Mouse (Mus musculus) embryonic facial prominence, embryonic 11.5 days (tissue): Measurements from ENCODE around the gene Nodal. TPM values are rescaled to one million over a fixed set of nuclear protein-coding genes. Genes with fewer than 3 reads are reported as not detected.
A peak's percentile ranks its signal among the peaks of the same experiment; 100 is the strongest.

Experiments used
- ATAC-seq: fragments of 200-750 bp; cut with Nextera tagmentation; replicated peaks from 2 replicates; pipeline ENCODE4 v1.8.0; 2017; ENCODE audit warnings: low read depth; ENCODE audit not compliant: insufficient number of reproducible peaks, low FRiP score, low TSS enrichment
- DNase-seq: peaks from one replicate; pipeline ENCODE4 v3.0.0-alpha.2; 2015; ENCODE audit warnings: low spot score
- H3K27ac ChIP-seq: fragments of 300-500 bp; sonication (generic); replicated peaks from 2 replicates; pipeline ENCODE4 v1.5.1; 2014; ENCODE audit warnings: mild to moderate bottlenecking, low read depth, low read length, control low read depth
- H3K27me3 ChIP-seq: fragments of 300-500 bp; sonication (generic); 2 replicates; pipeline ENCODE4 v1.6.1; 2014; ENCODE audit warnings: mild to moderate bottlenecking, low read length, moderate library complexity, mixed read lengths; ENCODE audit not compliant: control insufficient read depth, insufficient read depth
- H3K36me3 ChIP-seq: fragments of 300-500 bp; sonication (generic); replicated peaks from 2 replicates; pipeline ENCODE4 v1.6.1; 2014; ENCODE audit warnings: low read depth, mild to moderate bottlenecking, low read length, moderate library complexity, mixed read lengths; ENCODE audit not compliant: control insufficient read depth, insufficient read depth
- H3K4me1 ChIP-seq: fragments of 300-500 bp; sonication (generic); 2 replicates; pipeline ENCODE4 v1.6.1; 2014; ENCODE audit warnings: low read length, mixed read lengths; ENCODE audit not compliant: control insufficient read depth, insufficient read depth
- H3K4me2 ChIP-seq: fragments of 300-500 bp; sonication (generic); 2 replicates; pipeline ENCODE4 v1.6.1; 2014; ENCODE audit warnings: low read depth, mild to moderate bottlenecking, control low read depth, low read length, moderate library complexity
- H3K4me3 ChIP-seq: fragments of 300-500 bp; sonication (generic); 2 replicates; pipeline ENCODE4 v1.5.1; 2014; ENCODE audit warnings: low read depth, low read length, control low read depth
- H3K9ac ChIP-seq: fragments of 300-500 bp; sonication (generic); replicated peaks from 2 replicates; pipeline ENCODE4 v1.6.1; 2014; ENCODE audit warnings: mild to moderate bottlenecking, control low read depth, low read length
- H3K9me3 ChIP-seq: fragments of 300-500 bp; sonication (generic); replicated peaks from 2 replicates; pipeline ENCODE4 v1.6.1; 2016; ENCODE audit warnings: mild to moderate bottlenecking, low read length, inconsistent platforms, mixed read lengths; ENCODE audit not compliant: control insufficient read depth
- WGBS: fragments of 180-500 bp; shearing (Covaris S2); extraction: QIAGEN DNeasy Blood & Tissue Kit; methylation state at CpG from one replicate; pipeline ENCODE4 v1.1.7; 2014; 5-methylcytosine and 5-hydroxymethylcytosine counted together
- polyA plus RNA-seq: library from polyadenylated mRNA; unstranded; fragments of >200 nt; fragmentation: Nextera tagmentation; extraction: Ambion mirVana; gene quantifications from 2 replicates; pipeline ENCODE4 v1.2.1, GENCODE M21; 2014

Gene Nodal
- polyA plus RNA-seq, 1 experiment from 2014 or later: 0.20 TPM

- Histone ChIP-seq H3K27me3 (peaks cover 38% of the 10 kb centered on the region), H3K4me3 (no peak overlapping the region), H3K36me3 (no peaks in the 10 kb centered on the region), H3K9me3 (no peaks in the 10 kb centered on the region), H3K9ac (no peak overlapping the region), H3K27ac (no peak overlapping the region), H3K4me1 (peaks cover 5% of the 10 kb centered on the region; the same call in 1 of the 2 replicates), H3K4me2 (no peak overlapping the region)
- 13% methylated on average over 8 of the region's 8 CpGs for WGBS
- ATAC-seq: no peak
- DNase-seq: no peak
Observed at GRCm38 (mm10) chr10:61415890-61416289, 1.9 kb upstream of the Nodal start.

- Histone ChIP-seq H3K4me3 (no peak overlapping the region), H3K9me3 (no peaks in the 10 kb centered on the region), H3K9ac (no peak overlapping the region), H3K27me3 (peaks cover 38% of the 10 kb centered on the region), H3K4me1 (peaks cover 5% of the 10 kb centered on the region; the same call in 1 of the 2 replicates), H3K36me3 (no peaks in the 10 kb centered on the region), H3K27ac (no peak overlapping the region), H3K4me2 (no peak overlapping the region)
- no peak for DNase-seq
- WGBS: 25% methylated on average over 7 of the region's 7 CpGs
- ATAC-seq: no peak
Observed at GRCm38 (mm10) chr10:61416561-61416960, 1.2 kb upstream of the Nodal start.

GRCm38 (mm10) chr10:61417046-61417445 is 726 bp upstream of the Nodal start:
- ATAC-seq (no peak), DNase-seq (no peak)
- Histone ChIP-seq H3K9me3 (no peaks in the 10 kb centered on the region), H3K4me3 (no peak overlapping the region), H3K27ac (no peak overlapping the region), H3K4me1 (peaks cover 5% of the 10 kb centered on the region; the same call in 1 of the 2 replicates), H3K27me3 (peaks cover 38% of the 10 kb centered on the region), H3K4me2 (no peak overlapping the region), H3K9ac (no peak overlapping the region), H3K36me3 (no peaks in the 10 kb centered on the region)
- WGBS: 41% methylated on average over 2 of the region's 2 CpGs

- Histone ChIP-seq H3K27me3 (peaks cover 38% of the 10 kb centered on the region), H3K4me2 (peak overlapping the region; percentile 65), H3K9ac (peak overlapping the region; percentile 22; the same call in 1 of the 2 replicates), H3K36me3 (no peaks in the 10 kb centered on the region), H3K4me1 (peaks cover 5% of the 10 kb centered on the region; the same call in 1 of the 2 replicates), H3K4me3 (peak overlapping the region; percentile 40), H3K9me3 (no peaks in the 10 kb centered on the region), H3K27ac (no peak overlapping the region)
- DNase-seq (peak; percentile 45), ATAC-seq (no peak)
- 3% methylated on average over 48 of the region's 50 CpGs for whole genome bisulfite sequencing
Observed at GRCm38 (mm10) chr10:61418131-61418900, 544 bp downstream of the Nodal start.

- Histone ChIP-seq H3K4me1 (peaks cover 5% of the 10 kb centered on the region; the same call in 1 of the 2 replicates), H3K4me2 (no peak overlapping the region), H3K9ac (no peak overlapping the region), H3K27me3 (peaks cover 38% of the 10 kb centered on the region), H3K27ac (no peak overlapping the region), H3K36me3 (no peaks in the 10 kb centered on the region), H3K4me3 (no peak overlapping the region), H3K9me3 (no peaks in the 10 kb centered on the region)
- 0 out of 2 replicates have a peak, but pooled peaks have one; percentile 37 for ATAC-seq
- DNase-seq: no peak
- WGBS: 4% methylated on average over 24 of the region's 24 CpGs
Observed at GRCm38 (mm10) chr10:61419146-61419545, 1.4 kb downstream of the Nodal start.

- Histone ChIP-seq H3K27me3 (peaks cover 38% of the 10 kb centered on the region), H3K4me2 (no peak overlapping the region), H3K36me3 (no peaks in the 10 kb centered on the region), H3K9me3 (no peaks in the 10 kb centered on the region), H3K4me3 (no peak overlapping the region), H3K9ac (no peak overlapping the region), H3K4me1 (peaks cover 5% of the 10 kb centered on the region; the same call in 1 of the 2 replicates), H3K27ac (no peak overlapping the region)
- no peak for DNase-seq
- ATAC-seq: no peak
- WGBS: 66% methylated on average over 4 of the region's 4 CpGs
Observed at GRCm38 (mm10) chr10:61420011-61420410, 2.2 kb downstream of the Nodal start.

GRCm38 (mm10) chr10:61422861-61423260 is 5.1 kb downstream of the Nodal start:
- DNase-seq (no peak), ATAC-seq (no peak)
- 84% methylated on average over 12 of the region's 12 CpGs for WGBS
- Histone ChIP-seq H3K4me1 (peaks cover 5% of the 10 kb centered on the region; the same call in 1 of the 2 replicates), H3K27me3 (peaks cover 22% of the 10 kb centered on the region), H3K27ac (no peak overlapping the region), H3K4me2 (no peak overlapping the region), H3K9me3 (no peaks in the 10 kb centered on the region), H3K4me3 (no peak overlapping the region), H3K36me3 (no peaks in the 10 kb centered on the region), H3K9ac (no peak overlapping the region)

GRCm38 (mm10) chr10:61423289-61423688 is 5.5 kb downstream of the Nodal start:
- 41% methylated on average over 10 of the region's 10 CpGs for WGBS
- H3K36me3 ChIP-seq: no peaks in the 10 kb centered on the region
- peaks cover 2% of the 10 kb centered on the region; the same call in 1 of the 2 replicates for H3K4me1 ChIP-seq
- peaks cover 17% of the 10 kb centered on the region for H3K27me3 ChIP-seq
- H3K4me3 ChIP-seq: no peak overlapping the region
- no peak overlapping the region for H3K27ac ChIP-seq
- no peak overlapping the region for H3K9ac ChIP-seq
- no peaks in the 10 kb centered on the region for H3K9me3 ChIP-seq
- ATAC-seq (no peak), DNase-seq (no peak)
- H3K4me2 ChIP-seq: no peak overlapping the region
